Mouse (Mus musculus): ENCODE measurements around the gene Hist1h3f. TPM values are rescaled to one million over a fixed set of nuclear protein-coding genes. Genes with fewer than 3 reads are reported as not detected.
"Not testable (repeated sequence)": the region's sequence is repeated elsewhere in the genome, so short reads cannot be mapped to it uniquely, and the experiment has no call there.

Hist1h3f gene
- total and polyA plus RNA-seq, 2 experiments from 2014 or later, result 0.16 to 466 TPM

DNA sequence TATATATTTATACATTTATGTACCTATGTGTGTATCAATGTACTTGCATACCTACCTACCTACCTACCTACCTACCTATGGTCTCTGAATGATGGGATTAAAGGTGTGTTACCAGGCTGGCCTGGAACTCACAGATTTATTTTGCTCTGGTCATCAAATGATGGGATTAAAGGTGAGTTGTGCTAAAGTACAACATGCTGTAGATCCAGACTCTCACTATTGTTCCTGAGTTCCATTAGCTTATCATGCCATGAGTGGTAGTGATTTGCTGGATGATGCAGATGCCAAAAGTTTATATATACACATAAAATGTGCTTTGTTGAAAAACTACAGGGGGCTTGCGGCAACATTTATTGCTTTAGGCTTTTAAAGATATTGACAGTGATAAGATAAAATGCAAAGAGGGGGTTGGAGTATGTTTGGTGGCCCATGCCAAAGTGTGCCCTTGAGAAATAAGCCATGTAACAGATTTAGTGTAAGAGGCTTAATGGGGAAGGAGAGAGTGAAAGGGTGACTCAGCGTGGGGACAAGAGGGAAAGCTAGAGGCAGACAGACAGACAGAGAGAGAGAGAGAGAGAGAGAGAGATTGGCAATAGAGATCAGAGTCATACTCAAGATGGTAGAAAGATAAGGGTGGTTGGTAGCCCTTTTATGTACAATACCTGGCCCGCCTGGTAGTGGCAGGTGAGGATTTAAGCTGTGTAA lies 6.7 kb upstream of the Hist1h3f start:
- no peak for DNase-seq (ENCODE audit: low spot score)
- WGBS, result 74% methylated on average over 3 of the region's 3 CpGs
- no peak for TF ChIP-seq CTCF (IDR thresholded peaks at IDR 0.05; ENCODE audit: low read depth)
- no peak overlapping the region for H3K27ac ChIP-seq
- H3K4me3 ChIP-seq (ENCODE audit: low read length), result no peak overlapping the region
- no peaks in the 10 kb centered on the region for H3K27me3 ChIP-seq (ENCODE audit: insufficient read depth, low read length)
- no peak overlapping the region for H3K9ac ChIP-seq (replicated peaks; ENCODE audit: low read length)
- H3K9me3 ChIP-seq (ENCODE audit: low read length), result no peaks in the 10 kb centered on the region
- H3K4me1 ChIP-seq (ENCODE audit: insufficient read depth, low read length), result peaks cover 7% of the 10 kb centered on the region; the same call in 1 of the 2 replicates
- no peak for ATAC-seq
- H3K36me3 ChIP-seq (ENCODE audit: insufficient read depth, low read length), result no peaks in the 10 kb centered on the region
- peak overlapping the region; percentile 61; the same call in 1 of the 2 replicates for H3K4me2 ChIP-seq (ENCODE audit: low read depth, low read length)

DNA sequence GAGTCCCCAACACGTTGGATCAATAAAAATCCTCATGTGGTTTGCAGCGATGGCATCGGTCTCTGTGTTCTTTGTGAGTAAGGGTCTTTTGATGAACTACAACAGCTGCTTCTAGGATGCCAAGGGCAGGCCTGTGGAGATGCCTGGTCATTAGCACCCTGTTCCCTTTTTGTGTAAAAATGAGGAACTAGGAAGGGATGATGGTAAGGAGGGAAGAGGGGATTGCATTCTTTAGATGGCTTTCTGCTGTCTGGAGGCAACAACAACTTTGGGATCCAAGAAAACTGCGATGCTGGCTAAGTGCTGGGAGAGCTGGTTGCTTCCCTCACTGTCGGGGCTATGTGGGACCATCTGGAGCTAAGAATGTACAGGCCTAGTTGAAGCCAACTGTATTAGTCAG lies 5.6 kb upstream of the Hist1h3f start:
- DNase-seq (ENCODE audit: low spot score) (no peak), ATAC-seq (no peak)
- H3K9me3 ChIP-seq (ENCODE audit: low read length), result no peaks in the 10 kb centered on the region
- no peak for TF ChIP-seq CTCF (IDR thresholded peaks at IDR 0.05; ENCODE audit: low read depth)
- no peak overlapping the region for H3K4me3 ChIP-seq (ENCODE audit: low read length)
- H3K9ac ChIP-seq (replicated peaks; ENCODE audit: low read length), result no peak overlapping the region
- peaks cover 7% of the 10 kb centered on the region; the same call in 1 of the 2 replicates for H3K4me1 ChIP-seq (ENCODE audit: insufficient read depth, low read length)
- H3K4me2 ChIP-seq (ENCODE audit: low read depth, low read length), result no peak overlapping the region
- no peak overlapping the region for H3K27ac ChIP-seq
- WGBS, result 73% methylated on average over 5 of the region's 5 CpGs
- H3K27me3 ChIP-seq (ENCODE audit: insufficient read depth, low read length), result no peaks in the 10 kb centered on the region
- H3K36me3 ChIP-seq (ENCODE audit: insufficient read depth, low read length), result no peaks in the 10 kb centered on the region

DNA sequence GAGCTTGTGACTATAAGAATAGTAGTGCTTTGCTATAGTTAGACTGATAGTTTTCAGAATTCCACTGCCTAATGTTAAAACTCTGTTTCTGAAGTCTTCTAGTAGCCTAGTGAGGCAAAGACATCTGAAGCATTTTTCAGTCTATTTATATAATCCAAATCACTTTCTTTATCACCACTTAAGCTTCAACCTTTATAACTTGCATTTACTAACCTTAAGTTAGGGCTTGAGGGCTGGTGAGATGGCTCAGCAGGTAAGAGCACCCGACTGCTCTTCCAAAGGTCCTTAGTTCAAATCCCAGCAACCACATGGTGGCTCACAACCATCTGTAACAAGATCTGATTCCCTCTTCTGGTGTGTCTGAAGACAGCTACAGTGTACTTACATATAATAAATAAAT lies 4.0 kb upstream of the Hist1h3f start:
- not testable (repeated sequence) for H3K36me3 ChIP-seq (ENCODE audit: insufficient read depth, low read length); H3K27ac ChIP-seq; H3K9ac ChIP-seq (replicated peaks; ENCODE audit: low read length); H3K4me3 ChIP-seq (ENCODE audit: low read length); DNase-seq (ENCODE audit: low spot score); H3K9me3 ChIP-seq (ENCODE audit: low read length); H3K27me3 ChIP-seq (ENCODE audit: insufficient read depth, low read length); H3K4me2 ChIP-seq (ENCODE audit: low read depth, low read length); ATAC-seq; H3K4me1 ChIP-seq (ENCODE audit: insufficient read depth, low read length)
- WGBS, result 87% methylated on average over 1 of the region's 1 CpGs

DNA sequence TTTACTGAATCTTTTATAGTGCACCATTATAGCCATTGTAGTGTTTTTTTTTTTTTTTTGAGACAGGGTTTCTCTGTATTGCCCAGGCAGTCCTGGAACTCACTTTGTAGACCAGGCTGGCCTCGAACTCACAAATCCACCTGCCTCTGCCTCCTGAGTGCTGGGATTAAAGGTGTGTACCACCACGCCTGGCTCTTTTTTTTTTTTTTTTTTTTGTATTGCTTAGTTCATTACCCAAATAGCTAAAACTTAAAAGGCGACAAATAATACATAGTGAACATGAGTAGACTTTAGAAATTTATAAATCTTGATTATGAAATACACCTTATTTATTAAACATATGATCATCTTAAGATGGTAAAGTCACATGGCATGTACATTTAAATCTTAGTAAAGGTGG lies 2.4 kb upstream of the Hist1h3f start:
- TF ChIP-seq CTCF (IDR thresholded peaks at IDR 0.05; ENCODE audit: low read depth), result no peak
- H3K4me1 ChIP-seq (ENCODE audit: insufficient read depth, low read length), result no peaks in the 10 kb centered on the region
- ATAC-seq (no peak), DNase-seq (ENCODE audit: low spot score) (no peak)
- no peak overlapping the region for H3K27ac ChIP-seq
- H3K4me3 ChIP-seq (ENCODE audit: low read length), result no peak overlapping the region
- H3K27me3 ChIP-seq (ENCODE audit: insufficient read depth, low read length), result no peaks in the 10 kb centered on the region
- 81% methylated on average over 3 of the region's 3 CpGs for WGBS
- H3K4me2 ChIP-seq (ENCODE audit: low read depth, low read length), result no peak overlapping the region
- no peaks in the 10 kb centered on the region for H3K36me3 ChIP-seq (ENCODE audit: insufficient read depth, low read length)
- no peaks in the 10 kb centered on the region for H3K9me3 ChIP-seq (ENCODE audit: low read length)
- no peak overlapping the region for H3K9ac ChIP-seq (replicated peaks; ENCODE audit: low read length)

DNA sequence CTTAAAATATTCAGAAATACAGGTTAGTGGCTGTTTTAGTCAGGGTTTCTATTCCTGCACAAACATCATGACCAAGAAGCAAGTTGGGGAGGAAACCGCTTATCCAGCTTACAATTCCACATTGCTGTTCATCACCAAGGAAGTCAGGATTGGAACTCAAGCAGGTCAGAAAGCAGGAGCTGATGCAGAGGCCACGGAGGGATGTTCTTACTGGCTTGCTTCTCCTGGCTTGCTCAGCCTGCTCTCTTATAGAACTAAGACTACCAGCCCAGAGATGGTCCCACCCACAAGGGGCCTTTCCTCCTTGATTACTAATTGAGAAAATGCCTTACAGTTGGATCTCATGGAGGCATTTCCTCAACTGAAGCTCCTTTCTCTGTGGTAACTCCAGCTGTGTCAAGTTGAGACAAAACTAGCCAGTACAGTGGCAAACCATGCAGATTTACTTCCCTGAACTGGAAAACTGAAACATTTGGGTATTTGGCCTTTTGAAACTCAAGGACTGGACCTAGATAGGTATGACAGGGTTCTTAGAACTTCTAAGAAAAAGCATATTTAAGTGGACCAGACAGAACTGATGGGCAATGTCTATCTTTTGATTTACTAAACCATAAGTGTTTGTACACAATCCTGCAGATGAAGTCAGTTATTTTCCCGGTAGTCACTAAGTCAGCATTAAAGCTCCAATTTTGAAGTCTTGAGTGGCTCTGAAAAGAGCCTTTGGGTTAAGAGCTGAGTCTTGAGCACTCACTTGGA lies 1.4 kb upstream of the Hist1h3f start:
- peak overlapping the region; percentile 21; the same call in 1 of the 2 replicates for H3K9ac ChIP-seq (replicated peaks; ENCODE audit: low read length)
- H3K9me3 ChIP-seq (ENCODE audit: low read length); ATAC-seq; H3K36me3 ChIP-seq (ENCODE audit: insufficient read depth, low read length); H3K4me1 ChIP-seq (ENCODE audit: insufficient read depth, low read length); DNase-seq (ENCODE audit: low spot score); H3K27me3 ChIP-seq (ENCODE audit: insufficient read depth, low read length): not testable (repeated sequence)
- WGBS, result 3% methylated on average over 3 of the region's 3 CpGs
- H3K4me3 ChIP-seq (ENCODE audit: low read length), result peak overlapping the region; percentile 47
- peak overlapping the region; percentile 67; the same call in 1 of the 2 replicates for H3K27ac ChIP-seq
- peak overlapping the region; percentile 79 for H3K4me2 ChIP-seq (ENCODE audit: low read depth, low read length)

DNA sequence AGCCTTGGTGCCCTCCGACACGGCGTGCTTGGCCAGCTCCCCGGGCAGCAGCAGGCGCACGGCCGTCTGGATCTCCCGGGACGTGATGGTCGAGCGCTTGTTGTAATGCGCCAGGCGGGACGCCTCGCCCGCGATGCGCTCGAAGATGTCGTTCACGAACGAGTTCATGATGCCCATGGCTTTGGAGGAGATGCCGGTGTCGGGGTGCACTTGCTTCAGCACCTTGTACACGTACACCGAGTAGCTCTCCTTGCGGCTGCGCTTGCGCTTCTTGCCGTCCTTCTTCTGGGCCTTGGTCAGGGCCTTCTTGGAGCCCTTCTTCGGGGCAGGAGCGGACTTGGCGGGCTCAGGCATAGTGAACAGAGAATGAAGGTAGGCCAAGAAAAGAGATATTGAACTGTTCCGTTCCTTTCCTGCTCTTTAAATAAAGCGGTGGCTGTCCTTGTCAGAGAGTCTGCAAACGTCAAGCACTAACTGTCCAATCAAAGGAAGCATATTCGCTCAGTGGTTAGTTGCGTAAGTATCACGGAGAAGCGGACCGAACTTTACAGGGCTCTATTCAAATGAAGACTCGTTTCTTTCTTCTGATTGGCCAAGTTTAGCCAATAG lies 749 bp upstream of the Hist1h3f start, which contains the start of gene Hist1h2bh:
Gene Hist1h2bh, minus strand, starts transcription at position 394 of the 609 bp plus-strand sequence.
- H3K27me3 ChIP-seq (ENCODE audit: insufficient read depth, low read length); H3K36me3 ChIP-seq (ENCODE audit: insufficient read depth, low read length); H3K4me1 ChIP-seq (ENCODE audit: insufficient read depth, low read length); H3K9me3 ChIP-seq (ENCODE audit: low read length): not testable (repeated sequence)
- Histone ChIP-seq H3K4me2 (ENCODE audit: low read depth, low read length) (peak within 1 kb of the TSS; percentile 79), H3K4me3 (ENCODE audit: low read length) (peak within 1 kb of the TSS; percentile 47), H3K27ac (peak within 1 kb of the TSS; percentile 88), H3K9ac (replicated peaks; ENCODE audit: low read length) (peak within 1 kb of the TSS; percentile 21; the same call in 1 of the 2 replicates)
- peak; percentile 91 for DNase-seq (ENCODE audit: low spot score)
- under 1% methylated on average over 35 of the region's 42 CpGs for WGBS
- peak; percentile 88 for ATAC-seq

DNA sequence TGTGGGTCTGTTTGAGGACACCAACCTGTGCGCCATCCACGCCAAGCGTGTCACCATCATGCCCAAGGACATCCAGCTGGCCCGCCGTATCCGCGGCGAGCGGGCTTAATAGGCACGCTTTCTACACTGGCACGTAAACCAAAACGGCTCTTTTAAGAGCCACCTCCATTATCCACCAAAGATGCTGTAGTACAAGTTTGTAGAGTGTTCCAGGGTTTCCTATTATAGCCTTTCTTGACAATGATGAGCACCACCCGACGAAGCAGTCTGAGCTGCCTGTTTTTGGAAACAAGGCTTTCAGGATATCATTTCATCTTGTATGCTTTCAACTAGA lies 902 bp downstream of the Hist1h3f start:
- ATAC-seq; H3K27ac ChIP-seq; H3K27me3 ChIP-seq (ENCODE audit: insufficient read depth, low read length): not testable (repeated sequence)

More for the DNA sequence above, 902 bp downstream of the Hist1h3f start:
- Histone ChIP-seq H3K4me2 (ENCODE audit: low read depth, low read length) (peak overlapping the region; percentile 79; the same call in 1 of the 2 replicates), H3K4me3 (ENCODE audit: low read length) (peak overlapping the region; percentile 47)
- not testable (repeated sequence) for H3K9ac ChIP-seq (replicated peaks; ENCODE audit: low read length); H3K36me3 ChIP-seq (ENCODE audit: insufficient read depth, low read length); DNase-seq (ENCODE audit: low spot score); H3K4me1 ChIP-seq (ENCODE audit: insufficient read depth, low read length); H3K9me3 ChIP-seq (ENCODE audit: low read length)
- WGBS, result 0% methylated on average over 12 of the region's 14 CpGs
